In the genomic region with DNA sequence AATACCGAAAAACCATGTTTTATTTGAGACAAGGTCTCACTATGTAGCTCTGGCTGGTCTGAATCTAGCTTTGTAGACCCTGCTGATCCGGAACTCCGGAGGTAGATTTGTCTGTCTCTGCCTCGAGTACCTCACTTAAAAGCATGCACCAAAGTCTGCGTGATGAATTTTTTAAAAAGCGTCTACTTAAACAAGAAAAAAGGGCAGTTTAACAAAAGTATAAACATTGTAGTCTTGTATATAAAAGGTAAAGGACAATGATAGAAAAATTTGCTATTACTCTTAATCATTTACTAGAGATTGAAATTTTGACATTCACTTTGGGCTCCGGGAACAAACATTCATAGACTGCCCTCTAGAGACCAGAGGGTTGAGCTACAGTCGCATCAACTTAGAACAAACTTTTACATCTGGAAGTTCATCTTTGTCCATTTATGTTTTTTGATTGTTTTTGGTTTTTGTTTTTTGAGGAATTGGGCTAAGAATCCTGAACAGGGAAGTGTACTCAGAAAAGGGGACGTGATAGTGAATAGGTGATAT, we compare ENCODE assay signal across 7 mouse cellular contexts. TPM values are rescaled to one million over a fixed set of nuclear protein-coding genes. Genes with fewer than 3 reads are reported as not detected.
DNase-seq lines count a peak whose midpoint lies in the region; ATAC-seq and TF ChIP-seq lines count a peak whose summit lies in the region.

No protein-coding gene starts in this region.

- no peak for TF ChIP-seq EP300 in CH12.LX (IDR thresholded peaks at IDR 0.05; ENCODE audit: low read length)

- ATAC-seq in hindbrain, embryonic 12.5 days (ENCODE audit: low FRiP score), result 0 out of 2 replicates have a peak, but pooled peaks have one; percentile 14
- peak; percentile 6; the same call in 1 of the 2 replicates for ATAC-seq in liver, embryonic 15.5 days (ENCODE audit: insufficient read depth)
- 0 out of 2 replicates have a peak, but pooled peaks have one; percentile 18 for ATAC-seq in neural tube, embryonic 14.5 days (ENCODE audit: low read depth)

- peak; percentile 96 for TF ChIP-seq RAD21 in CH12.LX (IDR thresholded peaks at IDR 0.05; ENCODE audit: low read depth, low read length)

- TF ChIP-seq CTCF in CH12.LX (conservative IDR thresholded peaks at IDR 0.05 in 1 of 2, IDR thresholded peaks at IDR 0.05 in 1 of 2; ENCODE audit: low read depth in 2 of 2, low read length in 2 of 2), result peak; percentile 46 to 91; a peak in 3 of 4 replicates

- H3K79me2 ChIP-seq in CH12.LX (replicated peaks; ENCODE audit: control insufficient read depth, extremely low read depth, insufficient read depth, poor library complexity, severe bottlenecking), result no peaks in the 10 kb centered on the region

- dilution Hi-C loops in CH12.LX (cut with MboI; ENCODE audit: extremely low pct_ligation_motif_present, extremely low pct_unique_long_range_greater_than_20kb, low sequenced_read_pairs), result no loop called here

- peak overlapping the region; percentile 63; the same call in 1 of the 2 replicates for H3K27ac ChIP-seq in CH12.LX (ENCODE audit: insufficient read depth, low read depth)
- 0 out of 2 replicates have a peak overlapping the region, but pooled peaks have one; percentile 74 for H3K27ac ChIP-seq in embryonic facial prominence, embryonic 10.5 days (replicated peaks)
- peak overlapping the region; percentile 64; the same call in 1 of the 2 replicates for H3K27ac ChIP-seq in hindbrain, embryonic 12.5 days
- H3K27ac ChIP-seq in liver, embryonic 15.5 days (replicated peaks), result peak overlapping the region; percentile 73
- peak overlapping the region; percentile 78; the same call in 1 of the 2 replicates for H3K27ac ChIP-seq in neural tube, embryonic 14.5 days (ENCODE audit: low read depth, low read length)

- WGBS in embryonic facial prominence, embryonic 10.5 days, result 3% methylated on average over 9 of the region's 9 CpGs
- 3% methylated on average over 9 of the region's 9 CpGs for WGBS in hindbrain, embryonic 12.5 days
- 1% methylated on average over 9 of the region's 9 CpGs for WGBS in liver, embryonic 15.5 days (ENCODE audit: insufficient replicate concordance)
- 3% methylated on average over 9 of the region's 9 CpGs for WGBS in neural tube, embryonic 14.5 days

- peak overlapping the region; percentile 46 to 77 (median 58) for H3K4me3 ChIP-seq in CH12.LX (replicated peaks in 1 of 3; ENCODE audit: low read depth in 2 of 3, low read length in 2 of 3, poor library complexity in 1 of 3)
- H3K4me3 ChIP-seq in embryonic facial prominence, embryonic 10.5 days, result peak overlapping the region; percentile 74
- peak overlapping the region; percentile 80 for H3K4me3 ChIP-seq in hindbrain, embryonic 12.5 days
- H3K4me3 ChIP-seq in liver, embryonic 15.5 days (replicated peaks), result peak overlapping the region; percentile 79
- H3K4me3 ChIP-seq in neural tube, embryonic 14.5 days (ENCODE audit: low read depth, low read length), result peak overlapping the region; percentile 62

- peaks cover 3% of the 10 kb centered on the region for H3K27me3 ChIP-seq in CH12.LX (replicated peaks)
- peaks cover 33% of the 10 kb centered on the region for H3K27me3 ChIP-seq in embryonic facial prominence, embryonic 10.5 days (replicated peaks; ENCODE audit: low read depth, poor library complexity, severe bottlenecking)
- peaks cover 7% of the 10 kb centered on the region; the same call in 1 of the 2 replicates for H3K27me3 ChIP-seq in hindbrain, embryonic 12.5 days
- peaks cover 41% of the 10 kb centered on the region for H3K27me3 ChIP-seq in liver, embryonic 15.5 days
- no peaks in the 10 kb centered on the region for H3K27me3 ChIP-seq in neural tube, embryonic 14.5 days (ENCODE audit: control insufficient read depth, insufficient read depth, low read length)

- TF ChIP-seq POLR2A in CH12.LX (IDR thresholded peaks at IDR 0.05; ENCODE audit: low read depth, low read length), result no peak

- H3K9ac ChIP-seq in CH12.LX (ENCODE audit: insufficient read depth, low read depth), result peak overlapping the region; percentile 51; the same call in 1 of the 2 replicates
- peak overlapping the region; percentile 71 for H3K9ac ChIP-seq in hindbrain, embryonic 12.5 days
- peak overlapping the region; percentile 69 for H3K9ac ChIP-seq in liver, embryonic 15.5 days
- no peak overlapping the region for H3K9ac ChIP-seq in neural tube, embryonic 14.5 days (replicated peaks; ENCODE audit: low read depth, low read length)

- DNase-seq in B cell, adult 2 months, result peak; percentile 39 to 50
- peak; percentile 47 for DNase-seq in CH12.LX (ENCODE audit: extremely low read depth)
- no peak for DNase-seq in embryonic facial prominence, embryonic 10.5 days (ENCODE audit: low spot score)
- DNase-seq in yolk sac, embryonic 10.5 days (ENCODE audit: low spot score), result no peak

- H3K4me1 ChIP-seq in CH12.LX (ENCODE audit: control insufficient read depth in 1 of 2, insufficient read depth in 2 of 2), result peaks cover 16 to 38% of the 10 kb centered on the region in 2 experiments
- peaks cover 22% of the 10 kb centered on the region for H3K4me1 ChIP-seq in embryonic facial prominence, embryonic 10.5 days
- H3K4me1 ChIP-seq in hindbrain, embryonic 12.5 days, result peaks cover 12% of the 10 kb centered on the region
- peaks cover 19% of the 10 kb centered on the region for H3K4me1 ChIP-seq in liver, embryonic 15.5 days (replicated peaks)
- H3K4me1 ChIP-seq in neural tube, embryonic 14.5 days (ENCODE audit: control insufficient read depth, insufficient read depth, low read length), result peaks cover 6% of the 10 kb centered on the region

- no peaks in the 10 kb centered on the region for H3K9me3 ChIP-seq in CH12.LX (replicated peaks; ENCODE audit: low read length)
- no peaks in the 10 kb centered on the region for H3K9me3 ChIP-seq in embryonic facial prominence, embryonic 10.5 days
- H3K9me3 ChIP-seq in hindbrain, embryonic 12.5 days (replicated peaks), result no peaks in the 10 kb centered on the region
- no peaks in the 10 kb centered on the region for H3K9me3 ChIP-seq in liver, embryonic 15.5 days (replicated peaks)
- no peaks in the 10 kb centered on the region for H3K9me3 ChIP-seq in neural tube, embryonic 14.5 days (ENCODE audit: control insufficient read depth, low read length)

- H3K36me3 ChIP-seq in CH12.LX (replicated peaks in 1 of 2; ENCODE audit: control insufficient read depth in 1 of 2, insufficient read depth in 1 of 2, low read length in 1 of 2), result peaks cover 9 to 20% of the 10 kb centered on the region in 2 experiments
- H3K36me3 ChIP-seq in embryonic facial prominence, embryonic 10.5 days (replicated peaks), result peaks cover 19% of the 10 kb centered on the region
- H3K36me3 ChIP-seq in hindbrain, embryonic 12.5 days, result peaks cover 17% of the 10 kb centered on the region
- peaks cover 6% of the 10 kb centered on the region for H3K36me3 ChIP-seq in liver, embryonic 15.5 days (replicated peaks)
- H3K36me3 ChIP-seq in neural tube, embryonic 14.5 days (ENCODE audit: control insufficient read depth, insufficient read depth, low read length), result 0 out of 2 replicates have a peak, but pooled peaks cover 5% of the 10 kb centered on the region

- peak overlapping the region; percentile 89 for H3K4me2 ChIP-seq in CH12.LX (ENCODE audit: insufficient read depth, low read depth, poor library complexity, severe bottlenecking)
- peak overlapping the region; percentile 86 for H3K4me2 ChIP-seq in hindbrain, embryonic 12.5 days (replicated peaks)
- peak overlapping the region; percentile 97 for H3K4me2 ChIP-seq in liver, embryonic 15.5 days
- H3K4me2 ChIP-seq in neural tube, embryonic 14.5 days (ENCODE audit: low read depth, low read length), result peak overlapping the region; percentile 89

- in situ Hi-C loops in CH12.LX (cut with MboI; ENCODE audit: low pct_ligation_motif_present, low pct_unique_long_range_greater_than_20kb, low sequenced_read_pairs), result loop anchor here (5.0 kb wide), 1 partner anchor 47 kb away; a partner anchor contains a TSS

RNA-seq across cellular contexts. Expression of a gene that starts 0.7 kb away (rescaled TPM):
- total RNA-seq in CH12.LX (2012; rRNA removed) (8.3 and 10.5 TPM in 2 replicates), CH12.LX (2014; rRNA removed) (10.9 and 11.4 TPM in 2 replicates)
- polyA plus RNA-seq in CH12.LX (2012; ENCODE audit: insufficient read length, low read depth), result 9.0 TPM in 2 replicates
- polyA plus RNA-seq in embryonic facial prominence, embryonic 10.5 days (2016; fragmentation: Nextera tagmentation; extraction: Ambion mirVana), result 12.9 and 13.5 TPM in 2 replicates
- polyA plus RNA-seq in hindbrain, embryonic 12.5 days (2016; fragmentation: Nextera tagmentation; extraction: Ambion mirVana), result 15.1 and 16.4 TPM in 2 replicates
- polyA plus RNA-seq in liver, embryonic 15.5 days (2015; fragmentation: Nextera tagmentation; extraction: Ambion mirVana), result 14.3 and 14.7 TPM in 2 replicates
- polyA plus RNA-seq in neural tube, embryonic 14.5 days (2014; fragmentation: Nextera tagmentation; extraction: Ambion mirVana), result 13.1 and 14.6 TPM in 2 replicates

RNA-seq across cellular contexts. Expression of a gene that starts 21.5 kb away (rescaled TPM):
- total RNA-seq in CH12.LX (2012; rRNA removed) (22.0 and 27.4 TPM in 2 replicates), CH12.LX (2014; rRNA removed) (28.9 and 34.4 TPM in 2 replicates)
- 20.4 and 20.6 TPM in 2 replicates for polyA plus RNA-seq in CH12.LX (2012; ENCODE audit: insufficient read length, low read depth)
- 64.4 and 70.4 TPM in 2 replicates for polyA plus RNA-seq in embryonic facial prominence, embryonic 10.5 days (2016; fragmentation: Nextera tagmentation; extraction: Ambion mirVana)
- polyA plus RNA-seq in hindbrain, embryonic 12.5 days (2016; fragmentation: Nextera tagmentation; extraction: Ambion mirVana), result 96.2 and 103 TPM in 2 replicates
- 33.5 and 36.7 TPM in 2 replicates for polyA plus RNA-seq in liver, embryonic 15.5 days (2015; fragmentation: Nextera tagmentation; extraction: Ambion mirVana)
- polyA plus RNA-seq in neural tube, embryonic 14.5 days (2014; fragmentation: Nextera tagmentation; extraction: Ambion mirVana), result 87.4 and 98.6 TPM in 2 replicates

RNA-seq across cellular contexts. Expression of a gene that starts 28.7 kb away (rescaled TPM):
- total RNA-seq in CH12.LX (2012; rRNA removed) (0.08 and 0.13 TPM in 2 replicates), CH12.LX (2014; rRNA removed) (0.09 TPM in 1 of 2 replicates, not detected in the other)
- 0.57 and 1.5 TPM in 2 replicates for polyA plus RNA-seq in CH12.LX (2012; ENCODE audit: insufficient read length, low read depth)
- polyA plus RNA-seq in embryonic facial prominence, embryonic 10.5 days (2016; fragmentation: Nextera tagmentation; extraction: Ambion mirVana), result 2.9 and 3.5 TPM in 2 replicates
- 8.7 and 9.8 TPM in 2 replicates for polyA plus RNA-seq in hindbrain, embryonic 12.5 days (2016; fragmentation: Nextera tagmentation; extraction: Ambion mirVana)
- 0.12 TPM in 2 replicates for polyA plus RNA-seq in liver, embryonic 15.5 days (2015; fragmentation: Nextera tagmentation; extraction: Ambion mirVana)
- 20.3 and 22.9 TPM in 2 replicates for polyA plus RNA-seq in neural tube, embryonic 14.5 days (2014; fragmentation: Nextera tagmentation; extraction: Ambion mirVana)

RNA-seq across cellular contexts. Expression of a gene that starts 29.5 kb away (rescaled TPM):
- total RNA-seq in CH12.LX (2012; rRNA removed), result 7.1 and 7.6 TPM in 2 replicates
- total RNA-seq in CH12.LX (2014; rRNA removed), result 5.3 and 5.5 TPM in 2 replicates
- polyA plus RNA-seq in CH12.LX (2012; ENCODE audit: insufficient read length, low read depth), result 8.8 and 9.4 TPM in 2 replicates
- 8.6 and 17.3 TPM in 2 replicates for polyA plus RNA-seq in embryonic facial prominence, embryonic 10.5 days (2016; fragmentation: Nextera tagmentation; extraction: Ambion mirVana)
- polyA plus RNA-seq in hindbrain, embryonic 12.5 days (2016; fragmentation: Nextera tagmentation; extraction: Ambion mirVana), result 3.5 and 6.0 TPM in 2 replicates
- polyA plus RNA-seq in liver, embryonic 15.5 days (2015; fragmentation: Nextera tagmentation; extraction: Ambion mirVana), result 0.60 and 0.68 TPM in 2 replicates
- 0.63 and 0.99 TPM in 2 replicates for polyA plus RNA-seq in neural tube, embryonic 14.5 days (2014; fragmentation: Nextera tagmentation; extraction: Ambion mirVana)

RNA-seq across cellular contexts. Expression of a gene that starts 30.3 kb away (rescaled TPM):
- total RNA-seq in CH12.LX (2012; rRNA removed) (38.9 and 47.1 TPM in 2 replicates), CH12.LX (2014; rRNA removed) (79.3 and 86.9 TPM in 2 replicates)
- 75.3 and 89.2 TPM in 2 replicates for polyA plus RNA-seq in CH12.LX (2012; ENCODE audit: insufficient read length, low read depth)
- polyA plus RNA-seq in embryonic facial prominence, embryonic 10.5 days (2016; fragmentation: Nextera tagmentation; extraction: Ambion mirVana), result 124 and 130 TPM in 2 replicates
- polyA plus RNA-seq in hindbrain, embryonic 12.5 days (2016; fragmentation: Nextera tagmentation; extraction: Ambion mirVana), result 74.5 and 75.3 TPM in 2 replicates
- polyA plus RNA-seq in liver, embryonic 15.5 days (2015; fragmentation: Nextera tagmentation; extraction: Ambion mirVana), result 53.7 and 56.6 TPM in 2 replicates
- 8.6 and 15.9 TPM in 2 replicates for polyA plus RNA-seq in neural tube, embryonic 14.5 days (2014; fragmentation: Nextera tagmentation; extraction: Ambion mirVana)

Comparison
In these comparisons a context has a peak if more than half of its experiments do, and no peak if none do; other contexts are left out.
1. DNase-seq: peak in B cell, adult 2 months (2 of 2) and CH12.LX (single experiment); none in embryonic facial prominence, embryonic 10.5 days (single experiment) and yolk sac, embryonic 10.5 days (single experiment).
2. Peak in every context shown above with its lines, with median percentiles within 50 percentile points of each other: H3K27ac ChIP-seq, H3K4me2 ChIP-seq, H3K4me3 ChIP-seq and ATAC-seq.